Mouse (Mus musculus) spleen, adult 2 months (tissue): ENCODE data around the gene Nfat5.

ENCODE experiments used
- CTCF ChIP-seq: fragments of 200-500 bp; IDR thresholded peaks from 2 replicates; pipeline ENCODE4 v1.5.1; 2011; ENCODE audit warnings: mild to moderate bottlenecking, inconsistent platforms; ENCODE audit not compliant: insufficient read depth, insufficient read length, insufficient replicate concordance; ENCODE audit errors: extremely low read depth
- POLR2A ChIP-seq: fragments of 200-500 bp; IDR thresholded peaks from 2 replicates; pipeline ENCODE4 v1.6.1; 2011; ENCODE audit warnings: low read depth, low read length, inconsistent platforms

DNA sequence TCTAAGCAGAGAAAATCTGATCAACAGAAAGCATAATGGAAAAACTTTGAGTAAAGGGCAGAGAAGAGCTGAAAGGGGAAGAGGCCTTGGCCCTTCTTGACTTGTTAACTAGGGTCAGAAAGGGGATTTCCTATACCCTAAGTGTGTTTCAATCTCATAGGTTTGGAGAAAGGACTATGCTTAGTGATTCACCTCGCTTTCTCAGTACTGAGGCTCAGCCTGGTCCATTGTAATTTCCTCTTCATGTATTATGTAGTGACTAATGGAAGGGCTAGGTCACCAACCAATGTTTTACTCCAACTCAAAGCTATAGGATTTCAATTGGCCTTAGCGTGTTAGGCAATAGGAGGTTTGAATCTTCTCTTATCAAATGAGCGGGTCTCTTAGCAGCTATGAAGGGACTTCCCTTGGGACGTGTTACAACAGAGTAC, 2.1 kb upstream of the Nfat5 start:
- no peak for TF ChIP-seq POLR2A
- no peak for TF ChIP-seq CTCF
